Mouse (Mus musculus): ENCODE measurements around the gene Zfp287.
A peak's percentile ranks its signal among the peaks of the same experiment; 100 is the strongest.

Gene Zfp287

DNA sequence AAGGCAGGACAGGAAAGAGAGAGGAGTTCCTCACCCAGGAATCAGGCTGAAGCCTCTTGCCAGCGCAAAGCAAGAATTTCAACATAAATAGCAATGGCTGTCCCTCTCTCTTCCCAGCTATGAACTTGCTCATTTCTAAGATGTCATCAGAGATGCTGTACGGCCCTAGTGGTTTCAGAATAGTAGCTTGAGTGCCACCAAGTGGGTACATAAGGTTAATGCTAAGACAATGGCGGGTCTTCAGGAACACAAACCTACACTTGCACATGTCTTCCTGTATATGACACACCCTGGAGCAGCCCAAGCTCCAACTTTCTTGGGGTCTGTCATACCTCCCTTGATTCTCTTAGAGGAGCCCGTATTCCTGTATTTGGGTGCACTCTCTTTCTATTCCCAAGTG lies 32.0 kb downstream of the Zfp287 start:
- DNase-seq: no peak

- no peak for DNase-seq
These were observed 36.6 kb downstream of the Zfp287 start for GRCm38 (mm10) chr11:62695126-62695525.

DNA sequence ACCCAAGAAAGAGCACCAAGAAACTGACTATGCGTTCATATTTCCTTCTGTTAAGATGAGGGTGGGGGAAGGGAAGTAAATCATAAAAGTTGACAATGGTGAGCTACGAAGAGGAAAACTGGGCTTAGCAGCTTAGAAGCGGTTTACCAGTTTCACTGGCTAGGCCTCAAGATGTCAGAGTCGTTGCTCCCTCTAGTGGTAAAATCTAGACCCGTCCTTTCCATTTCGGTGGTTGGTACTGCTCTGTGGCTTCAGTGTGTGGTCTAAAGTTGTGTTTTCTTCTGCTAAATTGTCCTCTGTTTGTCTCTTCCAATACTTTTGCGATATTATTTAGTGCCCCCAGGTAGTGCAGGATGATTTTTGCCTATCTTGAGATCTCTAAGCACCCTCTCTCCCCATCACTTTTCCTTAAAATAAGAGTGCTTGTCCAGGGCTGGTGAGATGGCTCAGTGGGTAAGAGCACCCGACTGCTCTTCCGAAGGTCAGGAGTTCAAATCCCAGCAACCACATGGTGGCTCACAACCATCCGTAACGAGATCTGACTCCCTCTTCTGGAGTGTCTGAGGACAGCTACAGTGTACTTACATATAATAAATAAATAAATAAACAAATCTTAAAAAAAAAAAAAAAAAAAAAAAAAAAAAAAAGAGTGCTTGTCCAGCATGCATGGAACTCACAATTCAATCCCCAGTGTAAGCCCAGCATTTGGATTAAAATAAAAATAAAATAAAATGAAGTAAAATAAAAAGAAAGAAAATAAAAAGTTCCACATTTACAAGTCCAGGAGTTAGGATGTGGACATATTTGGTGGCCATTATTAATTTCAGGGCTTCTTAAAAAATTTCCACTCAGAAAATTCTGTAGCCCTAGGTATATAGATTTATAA lies 38.2 kb downstream of the Zfp287 start:
- peak in 1 of 2 experiments; percentile 54 for DNase-seq

DNA sequence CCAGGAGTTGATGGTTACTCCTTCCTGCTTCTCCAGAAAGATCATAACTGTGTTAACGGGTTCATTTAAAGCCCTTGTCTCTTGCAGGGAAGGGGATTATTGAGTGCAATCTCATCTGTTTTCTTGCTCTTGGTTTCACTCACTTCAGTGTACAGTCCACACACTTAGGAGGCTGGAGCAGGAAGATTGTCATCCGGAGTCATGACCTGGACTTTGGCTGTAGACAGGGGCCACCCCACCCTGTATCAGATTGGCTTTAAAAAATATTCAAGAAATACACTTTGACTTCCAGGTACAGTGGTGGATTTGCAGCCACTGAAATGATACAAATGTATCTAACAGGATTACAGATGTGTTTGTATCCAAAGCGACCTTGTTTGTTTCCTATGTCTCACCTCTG lies 40.1 kb downstream of the Zfp287 start:
- no peak for DNase-seq

GRCm38 (mm10) chr11:62679954-62680353 lies 51.8 kb downstream of the Zfp287 start:
- DNase-seq: no peak

- no peak for DNase-seq
These were observed 52.8 kb downstream of the Zfp287 start for GRCm38 (mm10) chr11:62678778-62679354.

DNA sequence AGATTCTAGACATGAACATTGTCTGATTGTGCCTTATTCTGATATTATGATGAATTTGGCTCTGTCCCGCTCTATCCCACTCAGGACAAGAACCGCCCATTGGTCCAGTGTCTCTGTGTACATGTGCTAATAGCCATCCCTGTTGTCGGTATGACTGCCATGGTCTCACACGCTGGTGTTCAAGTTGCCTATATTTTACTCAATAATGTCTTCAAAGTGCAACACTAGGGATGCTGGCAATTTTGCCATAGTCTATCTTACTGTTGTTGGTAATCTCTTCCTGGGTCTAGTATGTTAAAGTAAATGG lies 55.5 kb downstream of the Zfp287 start:
- no peak for DNase-seq

GRCm38 (mm10) chr11:62675480-62676289 lies 56.0 kb downstream of the Zfp287 start:
- DNase-seq: peak; percentile 75 to 77

GRCm38 (mm10) chr11:62670006-62670405 lies 61.7 kb downstream of the Zfp287 start:
- DNase-seq: no peak

DNA sequence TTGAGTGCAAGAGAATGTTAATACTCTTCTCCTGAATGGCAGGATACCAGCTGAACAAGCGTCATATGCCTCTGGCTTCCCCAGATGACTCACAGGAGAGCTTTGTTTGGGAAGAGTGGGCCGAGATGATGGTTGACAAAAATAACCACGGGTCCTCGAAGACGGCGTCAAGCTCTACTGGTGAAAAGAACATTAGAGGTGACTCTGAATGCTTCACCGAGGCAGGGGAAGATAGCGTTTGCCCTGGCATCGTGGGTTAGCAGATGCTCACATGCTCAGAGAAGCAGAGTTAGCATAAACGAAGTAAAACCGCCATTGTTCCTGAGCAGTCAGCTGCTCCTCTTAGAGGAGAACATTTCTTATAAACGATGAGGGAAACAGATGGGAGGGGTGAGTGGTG lies 62.2 kb downstream of the Zfp287 start:
- no peak for DNase-seq

- no peak for DNase-seq
These were observed 62.7 kb downstream of the Zfp287 start for GRCm38 (mm10) chr11:62668986-62669385.

- DNase-seq: no peak
These were observed 67.5 kb downstream of the Zfp287 start for GRCm38 (mm10) chr11:62664250-62664649.

DNA sequence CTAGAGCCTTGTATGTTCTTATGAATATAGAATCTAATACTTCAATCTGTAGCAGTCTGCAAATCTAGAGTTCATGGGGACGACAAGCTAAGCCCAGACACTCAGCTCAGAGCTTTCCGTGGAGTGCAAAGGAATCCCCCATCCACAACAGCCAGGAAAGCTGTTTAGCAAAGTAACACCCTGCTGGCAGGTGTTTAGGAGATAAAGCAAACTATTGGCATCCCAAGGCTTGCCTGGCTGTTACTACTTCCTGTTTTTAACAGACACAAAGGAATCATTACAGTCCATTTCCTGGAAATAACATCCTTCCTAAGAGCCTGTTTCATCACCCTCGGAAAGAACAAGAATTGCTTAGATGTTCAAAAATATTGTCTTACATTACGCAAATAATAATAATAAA lies 70.8 kb downstream of the Zfp287 start:
- DNase-seq: no peak

DNA sequence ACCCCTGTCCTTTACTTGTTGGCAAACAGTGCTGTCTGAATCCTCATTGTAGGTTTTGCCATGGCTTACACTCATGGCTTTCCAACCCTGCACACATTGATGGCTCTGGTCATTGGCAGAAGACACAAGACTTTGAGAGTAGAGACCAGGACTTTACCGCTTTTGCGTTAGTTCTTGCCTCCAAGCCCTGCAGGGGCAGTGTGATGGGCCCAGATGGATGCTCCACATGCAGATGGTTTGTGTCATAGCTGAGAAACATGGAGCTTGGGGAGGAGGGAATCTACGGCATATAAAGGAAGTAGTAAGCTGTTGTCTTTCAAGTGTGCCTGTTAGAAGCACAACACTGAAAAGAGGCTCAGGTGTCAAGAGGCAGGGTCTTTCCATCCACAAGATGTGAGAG lies 79.6 kb downstream of the Zfp287 start:
- DNase-seq: no peak

- DNase-seq: no peak
These were observed 80.1 kb downstream of the Zfp287 start for GRCm38 (mm10) chr11:62651563-62651962.

Measured in kidney, postnatal 25 days (tissue).